18 mouse cellular contexts compared by ENCODE assay signal in the genomic region with DNA sequence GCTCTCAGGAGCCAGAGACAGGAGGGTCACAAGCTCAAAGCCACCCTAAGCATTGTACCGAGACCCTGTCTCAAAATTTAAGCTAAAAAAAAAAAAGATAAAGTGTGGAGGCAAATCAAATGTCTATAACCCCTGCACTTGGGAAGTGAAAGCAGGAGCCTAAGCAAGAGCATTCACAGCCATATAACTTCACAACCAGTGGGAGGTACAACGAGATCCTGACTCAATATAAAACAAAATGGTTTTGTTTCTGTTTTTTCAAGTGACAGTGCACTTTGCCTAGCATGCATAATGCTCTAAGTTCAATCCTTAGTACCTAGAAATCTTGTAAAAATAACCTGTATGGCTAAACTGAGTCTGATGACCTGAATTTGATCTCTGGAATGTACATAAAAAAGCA.
"Had no signal": no experiment of that assay in that cellular context is flagged by ENCODE, and none has a peak within 500 bp of the region (broad histone marks: within the 10 kb centered on the region; RNA-seq: fewer than 3 reads in every experiment).

No protein-coding gene starts in this region.

- H3K27ac ChIP-seq: liver, embryonic 13.5 days; liver, embryonic 15.5 days; lung, embryonic 15.5 days; midbrain, embryonic 10.5 days; midbrain, embryonic 12.5 days; neural tube, embryonic 13.5 days; neural tube, embryonic 15.5 days had no signal

- DNase-seq: liver, embryonic 13.5 days; liver, postnatal 0 days; lung, adult 2 months; lung, postnatal 4 days; midbrain, embryonic 14.5 days; right cerebral cortex, postnatal 14 days; thymus, adult 18-20 months; thymus, postnatal 25 days; thymus, postnatal 4 days had no signal

- ATAC-seq: liver, postnatal 0 days; lung, postnatal 0 days; midbrain, embryonic 16.5 days had no signal

- H3K9ac ChIP-seq: liver, embryonic 13.5 days; liver, embryonic 15.5 days; liver, postnatal 0 days; lung, embryonic 15.5 days; midbrain, embryonic 12.5 days; neural tube, embryonic 13.5 days; neural tube, embryonic 15.5 days had no signal

- H3K36me3 ChIP-seq: lung, embryonic 15.5 days; neural tube, embryonic 15.5 days had no signal

- H3K9me3 ChIP-seq: liver, embryonic 13.5 days; liver, embryonic 15.5 days; lung, embryonic 15.5 days; midbrain, embryonic 10.5 days; midbrain, embryonic 12.5 days; neural tube, embryonic 13.5 days; neural tube, embryonic 15.5 days had no signal

- H3K4me2 ChIP-seq: liver, embryonic 13.5 days; liver, embryonic 15.5 days; lung, embryonic 15.5 days; midbrain, embryonic 12.5 days; neural tube, embryonic 13.5 days; neural tube, embryonic 15.5 days had no signal

- H3K27me3 ChIP-seq: liver, embryonic 13.5 days; liver, embryonic 15.5 days; lung, embryonic 15.5 days; midbrain, embryonic 12.5 days; neural tube, embryonic 13.5 days; neural tube, embryonic 15.5 days had no signal

- H3K4me3 ChIP-seq: liver, embryonic 13.5 days; liver, embryonic 15.5 days; lung, embryonic 15.5 days; midbrain, embryonic 10.5 days; midbrain, embryonic 12.5 days; myocyte; neural tube, embryonic 13.5 days; neural tube, embryonic 15.5 days had no signal

- H3K4me1 ChIP-seq: midbrain, embryonic 10.5 days had no signal
